Mouse (Mus musculus) brain, embryonic 14.5 days (tissue): ENCODE results near the gene Camk2g.

Experiments
- CTCF ChIP-seq: fragments of 200-500 bp; IDR thresholded peaks from 2 replicates; pipeline ENCODE4 v1.5.1; 2012; ENCODE audit warnings: inconsistent platforms, mild to moderate bottlenecking, moderate library complexity, borderline replicate concordance; ENCODE audit not compliant: insufficient read depth, insufficient read length; ENCODE audit errors: extremely low read depth
- POLR2A ChIP-seq: fragments of 200-500 bp; IDR thresholded peaks from 2 replicates; pipeline ENCODE4 v1.6.1; 2012; ENCODE audit warnings: mild to moderate bottlenecking, inconsistent platforms, borderline replicate concordance; ENCODE audit not compliant: poor library complexity, insufficient read depth, insufficient read length, severe bottlenecking; ENCODE audit errors: extremely low read depth

DNA sequence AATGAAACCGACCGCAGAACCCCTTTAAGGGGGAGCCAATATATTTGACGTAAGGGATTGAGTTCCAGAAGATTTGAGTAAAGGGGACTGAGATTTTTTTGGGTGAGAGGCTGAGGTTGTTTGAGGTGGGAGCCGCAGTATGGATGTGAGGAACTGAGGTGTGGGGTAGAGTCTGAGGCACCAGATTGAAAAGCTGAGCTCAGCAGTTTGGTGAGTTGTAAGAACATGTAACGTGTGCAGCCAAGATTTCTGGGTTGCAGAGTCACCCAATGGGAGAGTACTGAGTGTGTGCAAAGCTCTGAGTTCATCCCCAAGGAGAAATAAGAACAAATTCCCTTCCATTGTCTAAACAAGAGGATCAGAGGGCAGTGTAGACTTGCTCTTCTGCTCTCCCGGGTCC lies 4.4 kb upstream of the Camk2g start:
- TF ChIP-seq CTCF = no peak
- no peak for TF ChIP-seq POLR2A
